Comparison of ENCODE assay signal across 7 mouse cellular contexts in the genomic region with DNA sequence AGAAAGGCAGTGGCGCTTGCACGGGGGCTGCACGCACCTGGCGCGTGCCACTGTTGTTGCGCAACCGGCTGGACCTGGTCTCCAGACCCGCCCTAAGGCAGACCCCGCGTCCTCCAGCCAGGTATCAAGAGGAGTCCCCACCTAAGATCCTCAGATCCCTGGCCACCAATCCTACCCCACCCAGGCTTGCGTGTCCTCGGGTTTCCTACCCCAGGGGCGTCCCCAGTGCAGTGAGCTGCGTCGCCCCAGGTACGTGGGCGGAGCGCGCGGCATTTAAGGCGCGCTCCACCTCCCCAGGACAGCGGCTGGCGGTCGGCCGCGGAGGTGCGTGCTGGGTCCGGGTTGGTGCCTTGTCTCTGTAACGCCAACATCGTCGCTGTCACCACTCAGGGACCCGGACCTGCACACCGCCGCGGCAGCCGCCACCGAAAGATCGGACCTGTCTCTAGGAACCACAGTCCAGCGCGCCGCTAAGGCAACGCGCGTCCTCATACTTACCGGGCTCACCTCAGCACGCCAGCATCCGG. TPM values are rescaled to one million over a fixed set of nuclear protein-coding genes. Genes with fewer than 3 reads are reported as not detected.
A peak's percentile ranks its signal among the peaks of the same experiment; 100 is the strongest.
DNase-seq lines count a peak whose midpoint lies in the region; ATAC-seq lines count a peak whose summit lies in the region.

A gene (plus strand): TSS at position 358 of the 527 bp plus-strand sequence.

- no peak within 1 kb of the TSS for H3K27ac ChIP-seq in forebrain, embryonic 13.5 days
- no peak within 1 kb of the TSS for H3K27ac ChIP-seq in limb, embryonic 11.5 days (replicated peaks; ENCODE audit: low read depth, low read length)

- peak within 1 kb of the TSS; percentile 55 for H3K9ac ChIP-seq in forebrain, embryonic 13.5 days
- no peak within 1 kb of the TSS for H3K9ac ChIP-seq in limb, embryonic 11.5 days (ENCODE audit: low read length)

- H3K4me1 ChIP-seq in forebrain, embryonic 13.5 days: peaks cover 10% of the 10 kb centered on the region
- H3K4me1 ChIP-seq in limb, embryonic 11.5 days (ENCODE audit: control insufficient read depth, insufficient read depth, low read length): 0 out of 2 replicates have a peak, but pooled peaks cover 5% of the 10 kb centered on the region

- H3K4me3 ChIP-seq in forebrain, embryonic 13.5 days: peak within 1 kb of the TSS; percentile 44
- peak within 1 kb of the TSS; percentile 39 for H3K4me3 ChIP-seq in limb, embryonic 11.5 days (ENCODE audit: low read depth, low read length)

- 1% methylated on average over 48 of the region's 48 CpGs for WGBS in forebrain, embryonic 13.5 days
- 1% methylated on average over 48 of the region's 48 CpGs for WGBS in limb, embryonic 11.5 days

- peak within 1 kb of the TSS; percentile 67 for H3K4me2 ChIP-seq in forebrain, embryonic 13.5 days
- peak within 1 kb of the TSS; percentile 81 for H3K4me2 ChIP-seq in limb, embryonic 11.5 days (ENCODE audit: low read depth, severe bottlenecking)

- peak; percentile 33; the same call in 1 of the 2 replicates for ATAC-seq in forebrain, embryonic 13.5 days
- ATAC-seq in limb, embryonic 11.5 days (ENCODE audit: insufficient number of reproducible peaks, low FRiP score, low TSS enrichment, low read depth): no peak

- no peaks in the 10 kb centered on the region for H3K36me3 ChIP-seq in forebrain, embryonic 13.5 days (ENCODE audit: poor library complexity, severe bottlenecking)
- H3K36me3 ChIP-seq in limb, embryonic 11.5 days (ENCODE audit: control insufficient read depth, insufficient read depth, low read length): no peaks in the 10 kb centered on the region

- no peaks in the 10 kb centered on the region for H3K9me3 ChIP-seq in forebrain, embryonic 13.5 days (replicated peaks)
- no peaks in the 10 kb centered on the region for H3K9me3 ChIP-seq in limb, embryonic 11.5 days (ENCODE audit: control insufficient read depth, low read length)

- peaks cover 56% of the 10 kb centered on the region for H3K27me3 ChIP-seq in forebrain, embryonic 13.5 days
- peaks cover 44% of the 10 kb centered on the region for H3K27me3 ChIP-seq in limb, embryonic 11.5 days (ENCODE audit: control insufficient read depth, insufficient read depth, low read length)

- peak; percentile 6 for DNase-seq in right cerebral cortex, postnatal 25 days
- DNase-seq in right cerebral cortex, adult 18-20 months: no peak
- peak; percentile 40 for DNase-seq in limb, embryonic 11.5 days (ENCODE audit: low spot score)
- DNase-seq in retina, embryonic 14.5 days (ENCODE audit: low spot score): peak; percentile 7
- no peak for DNase-seq in frontal cortex, postnatal 10 days (ENCODE audit: low spot score in 2 of 2)
- no peak for DNase-seq in urinary bladder, adult 18-20 months (ENCODE audit: low spot score in 2 of 2)

RNA-seq across cellular contexts. Expression of the gene that starts here (rescaled TPM):
- 0.12 and 0.13 TPM in 2 replicates for polyA plus RNA-seq in forebrain, embryonic 13.5 days (2015; fragmentation: Nextera tagmentation; extraction: Ambion mirVana)
- polyA plus RNA-seq in limb, embryonic 11.5 days (2014; fragmentation: Nextera tagmentation; extraction: Ambion mirVana): 0.06 and 0.12 TPM in 2 replicates

Comparison
In these comparisons a context has a peak if more than half of its experiments do, and no peak if none do; other contexts are left out.
1. DNase-seq: peak in right cerebral cortex, postnatal 25 days (single experiment) and retina, embryonic 14.5 days (single experiment); none in right cerebral cortex, adult 18-20 months (single experiment), frontal cortex, postnatal 10 days (0 of 2) and urinary bladder, adult 18-20 months (0 of 2).
2. Peak in ATAC-seq, H3K4me3 ChIP-seq, H3K9ac ChIP-seq and H3K4me2 ChIP-seq in forebrain, embryonic 13.5 days; RNA of the gene not detected or under 1 TPM.
3. Peak in DNase-seq, H3K4me3 ChIP-seq and H3K4me2 ChIP-seq in limb, embryonic 11.5 days; RNA of the gene not detected or under 1 TPM.